Mouse (Mus musculus) gastrocnemius, postnatal 25 days (tissue): ENCODE results near the gene Epha6. TPM values are rescaled to one million over a fixed set of nuclear protein-coding genes. Genes with fewer than 3 reads are reported as not detected.
"Not testable (repeated sequence)": the region's sequence is repeated elsewhere in the genome, so short reads cannot be mapped to it uniquely, and the experiment has no call there.

Source experiments
- DNase-seq: peaks from one replicate; pipeline ENCODE4 v3.0.0; 2022
- total RNA-seq, 2 experiments: library from RNA; stranded (reverse); gene quantifications; 1 replicate in 1 of 2; 2 replicates in 1 of 2; pipeline ENCODE4 v1.2.3; 2021

Epha6 gene
- total RNA-seq, 2 experiments from 2014 or later = not detected

- no peak for DNase-seq
These were observed 725.3 kb downstream of the Epha6 start for GRCm38 (mm10) chr16:59880073-59880472.

GRCm38 (mm10) chr16:59871792-59872191 is 733.5 kb downstream of the Epha6 start:
- DNase-seq = no peak

GRCm38 (mm10) chr16:59854160-59854717 is 751.1 kb downstream of the Epha6 start:
- DNase-seq = no peak

- no peak for DNase-seq
These were observed 752.6 kb downstream of the Epha6 start for GRCm38 (mm10) chr16:59852689-59853088.

DNA sequence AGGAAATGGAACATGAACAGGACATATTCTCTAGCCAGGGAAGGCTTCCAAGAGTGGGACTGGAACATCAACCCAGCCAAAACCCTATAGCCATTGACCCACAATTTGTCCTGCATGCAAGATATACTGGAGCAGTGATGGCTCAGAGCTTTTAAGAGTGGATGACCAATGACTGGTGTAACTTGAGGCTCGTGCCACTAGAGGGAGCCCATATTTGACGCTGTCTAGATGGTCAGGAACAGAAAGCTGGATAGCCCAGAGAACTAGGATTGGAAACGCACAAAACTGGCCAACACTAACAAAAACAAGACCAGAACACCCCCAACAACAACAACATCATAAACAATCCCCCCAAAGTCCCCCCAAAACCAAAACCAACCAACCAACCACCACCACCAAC is 758.8 kb downstream of the Epha6 start:
- DNase-seq = no peak

GRCm38 (mm10) chr16:59836778-59837177 is 768.6 kb downstream of the Epha6 start:
- no peak for DNase-seq

DNA sequence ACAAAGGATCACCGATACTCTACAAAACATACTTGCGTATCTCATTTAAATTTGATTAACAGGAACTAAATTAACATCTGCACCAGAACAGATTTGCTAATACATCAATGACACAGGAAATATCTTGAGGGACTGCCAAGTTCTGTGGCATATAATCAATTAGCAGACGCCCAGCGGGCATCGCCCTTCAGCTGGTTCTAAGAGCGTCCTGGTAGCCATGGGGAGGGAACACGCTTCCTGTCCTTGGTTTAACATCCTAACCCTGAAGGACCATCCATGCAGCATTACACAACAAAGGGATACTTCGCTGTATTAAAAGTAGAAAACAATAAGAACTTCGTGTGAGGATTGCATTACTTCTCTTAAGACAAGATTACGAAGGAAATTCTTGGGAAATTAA is 769.0 kb downstream of the Epha6 start:
- no peak for DNase-seq

- no peak for DNase-seq
These were observed 772.9 kb downstream of the Epha6 start for GRCm38 (mm10) chr16:59832468-59832867.

- DNase-seq = no peak
These were observed 775.7 kb downstream of the Epha6 start for GRCm38 (mm10) chr16:59829655-59830054.

DNA sequence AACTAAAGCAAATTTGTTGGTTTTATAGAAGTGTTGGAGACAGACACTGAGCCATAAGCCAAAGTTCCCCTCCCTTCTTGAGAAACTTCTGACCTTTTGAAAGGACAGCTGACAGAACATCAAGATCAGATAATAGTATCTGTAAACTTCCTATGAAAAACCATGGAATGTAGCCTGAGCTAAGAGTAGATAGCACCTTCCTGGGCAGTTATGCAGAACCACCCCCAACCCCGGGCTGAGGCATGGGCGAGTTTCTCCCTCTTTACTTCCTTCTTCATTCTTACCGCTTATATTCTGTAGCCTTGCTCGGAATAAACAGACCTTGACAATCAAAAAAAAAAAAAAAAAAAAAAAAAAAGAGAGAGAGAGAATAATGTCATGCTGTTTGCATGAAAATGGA is 805.5 kb downstream of the Epha6 start:
- DNase-seq = not testable (repeated sequence)

GRCm38 (mm10) chr16:59772297-59772696 is 833.0 kb downstream of the Epha6 start:
- no peak for DNase-seq

DNA sequence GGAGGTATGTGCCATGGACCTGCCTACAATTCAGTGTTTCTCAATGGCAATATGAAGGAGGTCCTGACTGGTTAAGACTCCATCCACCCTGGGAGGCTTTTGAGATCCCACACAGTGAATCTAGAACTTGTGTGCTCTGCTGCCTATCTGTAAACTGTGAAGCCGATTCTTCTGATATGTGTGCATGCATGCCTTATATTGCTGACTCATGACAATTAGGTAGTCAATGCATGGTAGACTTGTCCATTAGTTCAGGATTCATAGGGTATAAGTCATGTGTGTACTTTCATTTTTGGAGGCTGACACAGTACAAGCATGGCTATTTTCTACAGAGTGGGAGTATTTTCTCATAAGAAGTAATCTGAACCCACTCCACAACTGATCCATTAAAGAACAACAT is 834.9 kb downstream of the Epha6 start:
- DNase-seq = no peak

DNA sequence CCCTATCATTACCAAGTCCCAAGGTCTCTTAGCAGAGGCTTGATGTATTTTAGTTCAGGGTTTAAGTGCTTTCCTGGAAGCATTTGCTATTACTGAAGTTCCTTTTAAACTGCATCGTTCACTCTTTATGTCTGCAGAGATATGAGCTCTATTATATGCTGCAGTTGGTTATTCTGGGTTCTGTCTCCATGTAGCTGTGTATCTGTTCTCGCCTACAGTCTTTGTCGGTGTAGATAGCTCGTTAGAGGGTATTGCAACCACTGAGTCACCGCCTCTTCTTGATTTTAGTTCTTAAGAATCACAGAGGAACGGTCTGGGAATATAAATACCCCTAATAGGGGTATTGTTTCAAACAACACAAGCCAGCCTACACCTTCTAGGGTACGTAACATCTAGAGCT is 835.4 kb downstream of the Epha6 start:
- no peak for DNase-seq

DNA sequence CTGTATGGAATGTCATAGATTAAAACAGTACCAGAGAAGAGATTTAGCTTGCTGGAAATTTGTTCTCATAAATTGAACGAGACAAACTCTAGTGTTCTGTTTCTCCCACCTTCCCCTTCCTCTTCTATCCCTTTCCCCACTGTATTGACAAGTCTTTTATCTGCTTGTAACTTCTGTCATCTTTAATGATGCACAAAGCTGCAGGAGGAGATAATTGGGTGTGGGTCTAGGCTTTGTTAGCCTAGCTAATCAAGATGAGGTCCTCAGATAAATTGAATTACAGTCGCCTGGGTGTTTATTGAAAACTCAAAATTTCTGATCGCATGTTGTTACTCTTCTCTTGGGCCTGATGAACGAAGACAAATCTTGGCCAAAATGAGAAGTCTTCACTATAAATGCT is 844.5 kb downstream of the Epha6 start:
- no peak for DNase-seq

GRCm38 (mm10) chr16:59750905-59751304 is 854.4 kb downstream of the Epha6 start:
- no peak for DNase-seq

GRCm38 (mm10) chr16:59743669-59744068 is 861.7 kb downstream of the Epha6 start:
- no peak for DNase-seq

DNA sequence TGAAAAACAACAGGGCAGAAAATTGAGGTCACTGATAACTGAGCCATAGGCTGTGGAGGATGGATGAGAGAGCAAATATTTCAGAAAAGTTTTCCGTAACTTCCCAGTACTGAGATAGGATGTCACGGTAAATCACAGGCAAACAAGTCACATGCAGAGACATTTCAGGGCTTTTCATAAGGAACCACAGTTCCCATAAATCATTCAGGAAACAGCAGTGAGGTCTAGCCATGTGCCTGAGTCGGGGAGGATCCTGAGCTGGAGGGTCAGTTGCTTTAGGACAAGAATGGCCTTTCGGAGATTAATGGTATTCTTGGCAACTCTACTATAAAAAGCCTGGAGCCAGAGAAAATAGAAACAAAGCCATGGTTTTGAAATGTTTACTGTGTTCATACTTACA is 889.8 kb downstream of the Epha6 start:
- DNase-seq = no peak

DNA sequence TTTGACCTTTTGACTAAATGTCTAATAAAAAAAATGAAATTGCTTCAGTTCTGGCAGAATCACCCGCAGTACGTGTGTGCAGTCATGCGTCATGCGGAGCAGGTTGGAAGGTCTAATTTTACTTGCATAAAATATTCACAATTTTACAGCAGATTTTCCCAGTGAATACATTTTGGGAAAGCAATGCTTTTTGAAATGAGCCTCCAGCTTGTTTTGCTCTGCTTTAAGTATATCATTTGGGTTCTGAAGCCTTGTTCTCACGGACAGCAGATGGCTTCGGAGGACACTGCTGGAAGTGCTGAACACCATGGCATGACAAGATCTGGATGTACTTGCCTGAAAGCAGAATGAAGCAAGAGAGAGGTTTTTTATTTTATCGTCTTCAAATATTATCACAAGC is 912.1 kb downstream of the Epha6 start:
- DNase-seq = no peak

GRCm38 (mm10) chr16:59689120-59689519 is 916.2 kb downstream of the Epha6 start:
- no peak for DNase-seq

DNA sequence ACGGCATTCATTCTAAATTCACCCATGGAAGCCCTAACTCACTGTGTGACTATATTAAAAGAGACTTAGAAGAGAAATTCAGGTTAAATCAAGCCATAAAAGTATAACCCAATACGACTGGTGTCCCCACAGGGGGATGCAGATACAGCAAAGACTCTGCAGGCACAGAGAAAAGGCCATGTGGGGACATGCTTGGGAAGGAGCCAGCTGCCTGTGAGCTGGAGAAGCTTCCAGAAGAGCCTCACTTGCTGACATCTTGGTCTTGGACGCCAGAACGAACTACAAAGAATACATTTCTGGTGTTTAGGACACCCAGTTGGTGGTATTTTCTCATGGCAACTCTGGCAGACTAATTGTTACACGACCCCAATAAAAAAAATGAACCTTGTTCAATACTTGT is 920.2 kb downstream of the Epha6 start:
- no peak for DNase-seq

DNA sequence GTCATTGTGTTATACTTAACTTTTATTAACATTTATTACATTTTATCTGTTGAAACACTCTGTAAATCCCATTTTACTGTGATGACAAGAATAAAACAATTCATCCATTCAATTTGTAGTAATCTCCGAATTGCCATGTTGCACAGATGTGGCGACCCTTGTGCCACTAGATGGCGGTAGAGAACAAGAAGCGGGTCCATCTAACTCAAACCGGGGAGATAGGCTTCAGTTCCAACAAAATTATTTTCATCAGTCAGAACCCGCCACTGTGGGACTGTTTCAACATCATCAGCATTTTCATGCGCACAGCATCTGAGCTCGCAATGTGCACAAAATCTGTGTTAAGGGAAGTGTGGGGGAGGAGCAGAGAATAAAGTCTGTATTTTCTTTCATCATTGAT is 921.9 kb downstream of the Epha6 start:
- no peak for DNase-seq

GRCm38 (mm10) chr16:59682216-59682891 is 923.0 kb downstream of the Epha6 start:
- DNase-seq = no peak

GRCm38 (mm10) chr16:59666938-59667337 is 938.4 kb downstream of the Epha6 start:
- DNase-seq = no peak

GRCm38 (mm10) chr16:59643766-59644165 is 961.6 kb downstream of the Epha6 start:
- no peak for DNase-seq
